Mouse (Mus musculus) megakaryocyte-erythroid progenitor cell, adult 5-6 weeks (primary cell): ENCODE measurements around the gene Lmf1. TPM values are rescaled to one million over a fixed set of nuclear protein-coding genes. Genes with fewer than 3 reads are reported as not detected.
A peak's percentile ranks its signal among the peaks of the same experiment; 100 is the strongest.

Source experiments
- ATAC-seq: replicated peaks from 2 replicates; pipeline ENCODE4 v1.8.0; 2016; ENCODE audit warnings: mild to moderate bottlenecking, inconsistent platforms; ENCODE audit not compliant: severe bottlenecking, poor library complexity, low FRiP score, low TSS enrichment
- total RNA-seq, 2 experiments: library from RNA; stranded (forward) in 1 of 2; stranded (reverse) in 1 of 2; fragments of 200-1000, 215-1000 nt in 1 of 2; fragments of >200 nt in 1 of 2; fragmentation: Nextera tagmentation in 1 of 2; gene quantifications; 2 replicates each; pipeline ENCODE4 v1.2.3; 2014 to 2017

Gene Lmf1
- total RNA-seq, 2 experiments from 2014 or later: 3.2 to 24.2 TPM

DNA sequence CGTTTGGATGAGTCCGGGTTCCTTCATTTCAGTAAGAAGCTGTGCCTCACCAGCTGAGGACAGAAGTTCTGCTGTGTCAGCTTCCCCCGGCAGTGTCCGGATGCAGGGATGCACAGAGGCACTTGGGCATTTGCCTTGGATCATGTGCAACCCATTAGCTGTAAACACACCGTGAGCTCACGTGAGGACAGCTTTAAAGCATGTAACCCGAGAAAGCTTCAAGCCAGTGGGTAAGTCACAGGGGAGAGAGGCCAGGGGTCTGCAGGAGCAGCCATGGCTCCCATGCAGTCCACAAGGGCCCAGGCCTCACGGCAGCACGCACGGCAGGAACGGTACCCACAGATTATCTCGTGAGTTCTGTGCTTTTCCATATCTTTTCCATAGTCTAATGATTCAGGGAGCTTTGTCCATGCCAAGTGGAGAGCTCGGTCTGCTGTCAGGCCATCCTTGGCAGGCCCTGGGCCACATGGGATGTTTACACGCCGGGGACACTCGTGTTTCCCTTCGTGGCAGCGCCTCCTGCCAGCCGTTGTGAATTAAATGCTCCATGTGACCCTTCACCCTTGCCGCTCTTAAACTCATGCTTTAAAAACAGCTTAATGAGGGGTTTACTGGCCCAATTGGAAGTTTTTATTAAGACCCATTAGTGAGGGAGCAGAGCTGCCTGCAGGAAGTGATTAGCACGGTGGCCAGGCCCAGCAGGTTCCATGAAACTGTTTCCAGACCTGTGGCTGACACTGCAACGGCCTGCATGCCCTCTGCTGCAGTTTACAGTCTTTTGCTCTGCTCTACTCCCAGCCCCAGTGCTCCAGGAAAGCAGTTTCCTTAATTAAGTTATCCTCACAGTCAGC lies 14.8 kb downstream of the Lmf1 start:
- no peak for ATAC-seq

GRCm38 (mm10) chr17:25595495-25595894 lies 16.6 kb downstream of the Lmf1 start:
- peak; percentile 47; the same call in 1 of the 2 replicates for ATAC-seq

GRCm38 (mm10) chr17:25597537-25597936 lies 18.7 kb downstream of the Lmf1 start:
- ATAC-seq: no peak

DNA sequence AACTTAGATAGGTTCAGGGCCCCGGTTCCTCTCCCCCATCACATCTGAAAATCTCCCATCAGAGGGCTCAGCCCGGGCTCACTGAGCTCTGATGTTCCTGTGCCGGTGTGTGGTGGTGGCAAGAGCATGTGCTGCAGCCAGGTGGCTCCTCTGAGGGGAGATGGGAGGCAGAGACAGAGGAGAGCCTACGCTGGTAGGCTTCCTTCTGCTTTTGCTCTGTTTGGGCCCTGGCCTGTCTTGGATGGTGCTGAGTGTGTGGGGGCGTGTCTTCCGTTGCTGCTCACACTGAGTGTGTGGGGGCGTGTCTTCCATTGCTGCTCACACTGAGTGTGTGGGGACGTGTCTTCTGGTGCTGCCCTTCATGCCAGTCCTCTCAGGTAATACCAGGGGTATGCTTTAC lies 23.5 kb downstream of the Lmf1 start:
- ATAC-seq: no peak

- ATAC-seq: no peak
These were observed 25.3 kb downstream of the Lmf1 start for GRCm38 (mm10) chr17:25604234-25604633.

DNA sequence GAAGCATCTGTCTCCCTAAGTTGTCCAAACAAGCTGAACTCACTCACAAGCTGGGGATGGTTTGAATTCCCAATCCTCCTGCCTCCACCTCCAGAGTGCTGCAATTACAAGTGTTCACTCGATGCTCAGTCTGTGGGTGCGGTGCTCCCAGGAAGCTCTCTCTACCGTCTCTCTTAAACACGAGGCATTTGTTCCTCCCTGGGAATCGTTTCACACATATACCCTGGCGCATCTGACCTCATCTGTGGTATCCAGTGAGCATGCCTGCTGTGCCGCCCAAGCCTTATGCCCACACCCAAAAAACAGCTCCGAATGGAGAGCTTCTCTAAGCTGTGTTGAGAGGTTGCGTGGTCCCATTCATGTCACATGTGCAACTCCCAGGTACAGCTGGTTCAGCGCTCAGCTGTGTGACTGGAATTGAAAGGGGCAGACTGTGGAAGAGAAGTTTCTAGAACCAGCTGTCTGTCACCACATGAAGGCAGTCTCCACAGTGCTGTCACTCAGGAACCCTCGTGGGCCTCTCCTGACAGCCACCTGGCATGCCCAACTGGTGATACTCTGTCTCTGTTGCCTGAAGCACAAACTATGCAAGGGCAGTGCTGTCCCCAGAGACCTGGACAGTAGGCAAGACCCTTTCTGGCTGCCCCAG lies 29.4 kb downstream of the Lmf1 start:
- ATAC-seq: no peak

GRCm38 (mm10) chr17:25608821-25609505 lies 30.1 kb downstream of the Lmf1 start:
- ATAC-seq: no peak

- ATAC-seq: no peak
These were observed 30.6 kb downstream of the Lmf1 start for GRCm38 (mm10) chr17:25609506-25609828.

- ATAC-seq: 0 out of 2 replicates have a peak, but pooled peaks have one; percentile 30
These were observed 31.3 kb downstream of the Lmf1 start for GRCm38 (mm10) chr17:25610151-25610550.

GRCm38 (mm10) chr17:25612537-25612936 lies 33.7 kb downstream of the Lmf1 start:
- ATAC-seq: no peak

- no peak for ATAC-seq
These were observed 34.4 kb downstream of the Lmf1 start for GRCm38 (mm10) chr17:25613323-25613722.

DNA sequence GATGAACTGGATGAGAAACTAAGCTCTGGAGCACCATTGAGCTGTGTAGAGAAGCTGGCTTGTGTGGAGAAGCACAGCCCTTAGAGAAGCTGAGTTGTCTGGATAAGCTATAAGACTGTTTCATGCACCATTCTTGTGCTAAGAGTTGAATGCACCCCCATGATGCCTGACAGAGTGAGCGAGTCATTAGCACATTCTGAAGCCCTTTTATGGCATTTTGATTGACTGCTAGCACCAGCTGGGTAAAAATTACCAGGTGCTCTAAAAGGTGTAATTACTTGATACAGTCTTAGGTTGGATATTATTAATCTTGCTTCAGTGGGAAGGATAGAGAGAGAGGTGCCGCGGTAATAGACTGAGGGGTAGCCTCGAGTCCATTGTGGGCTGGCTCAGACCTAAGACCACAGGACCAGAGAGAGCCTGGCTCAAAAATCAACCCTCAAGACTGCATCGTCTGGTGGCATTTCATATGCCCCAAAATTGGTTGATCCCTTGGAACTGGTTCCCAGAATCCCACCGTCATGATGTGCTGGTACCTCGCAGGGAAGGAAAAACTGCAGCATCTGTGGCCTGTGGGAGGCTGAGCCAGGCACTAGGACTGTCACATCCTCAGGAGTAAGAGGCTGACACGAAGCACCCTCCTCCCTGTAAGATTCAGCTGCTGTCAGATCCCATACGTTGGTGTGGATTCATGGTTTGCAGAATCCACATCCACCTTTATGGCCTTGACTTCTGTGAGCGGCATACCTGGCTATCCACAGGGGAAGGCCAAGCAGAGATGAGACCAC lies 36.0 kb downstream of the Lmf1 start:
- no peak for ATAC-seq

- ATAC-seq: no peak
These were observed 39.7 kb downstream of the Lmf1 start for GRCm38 (mm10) chr17:25618508-25619056.

DNA sequence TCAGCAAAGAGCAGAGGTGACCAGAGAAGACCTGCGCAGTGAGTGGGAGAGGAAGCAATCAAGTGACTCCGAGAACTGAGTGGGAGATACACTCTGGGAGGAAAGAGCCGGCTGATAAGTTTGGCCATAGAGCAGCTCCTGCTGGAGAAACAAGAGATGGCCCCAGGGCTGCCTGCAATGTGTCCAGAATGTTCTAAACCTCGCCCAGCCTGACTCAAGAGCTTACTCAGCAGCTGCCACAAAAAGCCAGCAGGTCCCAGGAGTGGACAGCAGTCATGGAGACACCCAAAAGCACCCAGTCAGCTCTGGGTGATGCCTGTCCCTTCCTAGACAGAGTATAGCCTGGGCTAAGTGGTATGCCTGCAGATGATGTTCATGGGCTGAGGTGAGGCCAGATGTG lies 44.6 kb downstream of the Lmf1 start:
- no peak for ATAC-seq

DNA sequence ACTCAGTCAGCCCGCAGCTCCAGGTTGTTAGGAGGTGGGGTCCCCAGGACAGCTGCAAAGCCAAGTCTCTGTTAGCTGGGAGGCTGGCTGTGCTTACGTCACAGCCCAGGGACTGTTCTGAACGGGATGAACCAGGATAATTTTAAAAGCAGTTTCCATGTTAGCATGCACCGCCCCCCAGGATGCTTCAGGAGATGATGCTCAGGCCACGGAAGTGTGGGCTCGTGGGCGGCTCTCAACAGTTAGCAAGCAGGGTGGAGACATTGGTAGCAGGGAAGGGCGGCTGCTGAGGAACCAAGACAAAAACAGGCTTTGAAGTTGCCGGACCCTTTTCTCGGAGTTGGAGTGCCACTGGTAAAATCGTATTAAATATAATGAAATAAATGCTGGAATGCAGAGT lies 45.0 kb downstream of the Lmf1 start:
- ATAC-seq: no peak

GRCm38 (mm10) chr17:25624446-25625119 lies 45.7 kb downstream of the Lmf1 start:
- no peak for ATAC-seq

- ATAC-seq: no peak
These were observed 46.4 kb downstream of the Lmf1 start for GRCm38 (mm10) chr17:25625282-25625681.

DNA sequence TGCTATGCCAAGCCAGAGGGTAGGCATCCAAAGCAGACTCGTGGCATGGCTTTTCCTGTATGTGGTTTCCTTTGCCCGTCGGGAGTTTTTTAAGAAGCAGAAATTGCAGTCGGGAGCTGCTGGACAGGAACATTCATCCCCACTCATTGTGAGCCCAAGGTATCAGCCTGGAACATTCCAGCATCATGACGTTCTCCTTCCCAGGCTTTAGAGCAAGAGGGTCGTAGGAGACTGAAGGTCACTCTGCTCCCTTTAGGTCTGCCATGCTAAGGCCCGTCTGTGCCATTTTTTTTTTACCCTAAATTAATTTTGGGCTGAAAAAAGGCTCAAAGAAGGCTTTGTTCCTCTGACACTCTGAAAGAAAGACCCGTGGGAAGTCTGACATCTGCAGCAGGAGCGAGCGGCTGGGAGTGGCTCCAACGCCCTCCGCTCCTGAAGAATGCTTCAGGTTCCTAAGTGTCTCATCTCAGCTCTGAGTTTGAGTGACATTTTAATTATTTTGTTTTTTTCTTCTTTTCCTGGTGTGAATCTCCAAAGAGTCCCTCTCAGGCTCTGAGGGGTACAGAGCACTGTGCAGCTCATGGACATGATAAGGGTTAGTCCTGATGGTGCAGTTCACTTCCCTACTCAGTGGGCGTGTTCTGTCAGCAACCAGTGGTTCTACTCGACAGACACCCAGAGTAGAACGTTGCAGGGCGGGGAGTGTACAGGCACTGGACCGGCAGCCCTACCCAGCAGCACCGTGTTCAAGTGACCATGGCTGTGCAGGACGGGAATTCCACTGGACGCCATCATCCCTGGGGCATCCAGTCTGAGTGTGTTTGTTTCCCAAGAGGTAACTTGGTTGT lies 47.5 kb downstream of the Lmf1 start:
- no peak for ATAC-seq
